Mouse (Mus musculus): ENCODE data around the gene Agbl1. TPM values are rescaled to one million over a fixed set of nuclear protein-coding genes. Genes with fewer than 3 reads are reported as not detected.

Gene Agbl1
- total and polyA plus RNA-seq, 3 experiments: not detected

- DNase-seq (ENCODE audit: extremely low read depth): no peak
- H3K79me2 ChIP-seq (replicated peaks; ENCODE audit: control insufficient read depth, extremely low read depth, insufficient read depth, poor library complexity, severe bottlenecking): no peaks in the 10 kb centered on the region
- no peaks in the 10 kb centered on the region for H3K9me3 ChIP-seq (replicated peaks; ENCODE audit: low read length)
- dilution Hi-C loops (cut with MboI; ENCODE audit: extremely low pct_ligation_motif_present, extremely low pct_unique_long_range_greater_than_20kb, low sequenced_read_pairs): no loop called here
- no peaks in the 10 kb centered on the region for H3K36me3 ChIP-seq (replicated peaks in 1 of 2; ENCODE audit: control insufficient read depth in 1 of 2, insufficient read depth in 1 of 2, low read length in 1 of 2)
- H3K27ac ChIP-seq (ENCODE audit: insufficient read depth, low read depth): no peak overlapping the region
- TF ChIP-seq UBTF (IDR thresholded peaks at IDR 0.05; ENCODE audit: low read depth, low read length) (no peak), BHLHE40 (IDR thresholded peaks at IDR 0.05; ENCODE audit: low read depth, low read length) (no peak), EP300 (IDR thresholded peaks at IDR 0.05; ENCODE audit: low read length) (no peak), CHD1 (IDR thresholded peaks at IDR 0.05; ENCODE audit: low read depth, low read length) (no peak), CTCF (conservative IDR thresholded peaks at IDR 0.05 in 1 of 2, IDR thresholded peaks at IDR 0.05 in 1 of 2; ENCODE audit: low read depth in 2 of 2, low read length in 2 of 2) (no peak), HCFC1 (IDR thresholded peaks at IDR 0.05; ENCODE audit: low read depth, low read length) (no peak), ZNF384 (IDR thresholded peaks at IDR 0.05; ENCODE audit: low read depth, low read length) (no peak), NRF1 (IDR thresholded peaks at IDR 0.05; ENCODE audit: low read depth, low read length) (no peak), MEF2A (IDR thresholded peaks at IDR 0.05; ENCODE audit: borderline replicate concordance, low read depth, low read length) (no peak), MYC (IDR thresholded peaks at IDR 0.05; ENCODE audit: low read depth, low read length) (no peak), ZKSCAN1 (IDR thresholded peaks at IDR 0.05; ENCODE audit: borderline replicate concordance, low read depth, low read length) (no peak), JUN (IDR thresholded peaks at IDR 0.05; ENCODE audit: insufficient read depth, low read depth, low read length) (no peak), RCOR1 (conservative IDR thresholded peaks at IDR 0.05; ENCODE audit: low read depth, low read length) (no peak)
- no peak overlapping the region for H3K4me2 ChIP-seq (ENCODE audit: insufficient read depth, low read depth, poor library complexity, severe bottlenecking)
- H3K4me3 ChIP-seq (replicated peaks in 1 of 3; ENCODE audit: low read depth in 2 of 3, low read length in 2 of 3, poor library complexity in 1 of 3): no peak overlapping the region
- H3K4me1 ChIP-seq (ENCODE audit: control insufficient read depth in 1 of 2, insufficient read depth in 2 of 2): no peaks in the 10 kb centered on the region
- no peak overlapping the region for H3K9ac ChIP-seq (ENCODE audit: insufficient read depth, low read depth)
- in situ Hi-C loops (cut with MboI; ENCODE audit: low pct_ligation_motif_present, low pct_unique_long_range_greater_than_20kb, low sequenced_read_pairs): no loop called here
- peaks cover 9% of the 10 kb centered on the region for H3K27me3 ChIP-seq (replicated peaks)
Observed at GRCm38 (mm10) chr7:76650984-76651383, 421.3 kb downstream of the Agbl1 start.

- no peak overlapping the region for H3K27ac ChIP-seq (ENCODE audit: insufficient read depth, low read depth)
- H3K27me3 ChIP-seq (replicated peaks): peaks cover 25% of the 10 kb centered on the region
- H3K4me3 ChIP-seq (replicated peaks in 1 of 3; ENCODE audit: low read depth in 2 of 3, low read length in 2 of 3, poor library complexity in 1 of 3): no peak overlapping the region
- no peak overlapping the region for H3K4me2 ChIP-seq (ENCODE audit: insufficient read depth, low read depth, poor library complexity, severe bottlenecking)
- in situ Hi-C loops (cut with MboI; ENCODE audit: low pct_ligation_motif_present, low pct_unique_long_range_greater_than_20kb, low sequenced_read_pairs) (no loop called here), dilution Hi-C loops (cut with MboI; ENCODE audit: extremely low pct_ligation_motif_present, extremely low pct_unique_long_range_greater_than_20kb, low sequenced_read_pairs) (no loop called here)
- H3K9ac ChIP-seq (ENCODE audit: insufficient read depth, low read depth): no peak overlapping the region
- no peak for TF ChIP-seq TCF12 (IDR thresholded peaks at IDR 0.05; ENCODE audit: low read depth, low read length)
- no peak for TF ChIP-seq RCOR1 (conservative IDR thresholded peaks at IDR 0.05; ENCODE audit: low read depth, low read length)
- no peak for TF ChIP-seq GABPA (IDR thresholded peaks at IDR 0.05; ENCODE audit: insufficient replicate concordance, low read depth, low read length)
- no peak for TF ChIP-seq CHD1 (IDR thresholded peaks at IDR 0.05; ENCODE audit: low read depth, low read length)
- no peak for TF ChIP-seq RAD21 (IDR thresholded peaks at IDR 0.05; ENCODE audit: low read depth, low read length)
- no peak for TF ChIP-seq ZKSCAN1 (IDR thresholded peaks at IDR 0.05; ENCODE audit: borderline replicate concordance, low read depth, low read length)
- TF ChIP-seq EP300 (IDR thresholded peaks at IDR 0.05; ENCODE audit: low read length): no peak
- TF ChIP-seq ETS1 (conservative IDR thresholded peaks at IDR 0.05; ENCODE audit: low read depth, low read length): no peak
- no peak for TF ChIP-seq CTCF (conservative IDR thresholded peaks at IDR 0.05 in 1 of 2, IDR thresholded peaks at IDR 0.05 in 1 of 2; ENCODE audit: low read depth in 2 of 2, low read length in 2 of 2)
- no peak for TF ChIP-seq ZC3H11A (IDR thresholded peaks at IDR 0.05; ENCODE audit: low read depth, low read length)
- H3K4me1 ChIP-seq (ENCODE audit: control insufficient read depth in 1 of 2, insufficient read depth in 2 of 2): no peaks in the 10 kb centered on the region
- no peaks in the 10 kb centered on the region for H3K79me2 ChIP-seq (replicated peaks; ENCODE audit: control insufficient read depth, extremely low read depth, insufficient read depth, poor library complexity, severe bottlenecking)
- no peaks in the 10 kb centered on the region for H3K9me3 ChIP-seq (replicated peaks; ENCODE audit: low read length)
- no peaks in the 10 kb centered on the region for H3K36me3 ChIP-seq (replicated peaks in 1 of 2; ENCODE audit: control insufficient read depth in 1 of 2, insufficient read depth in 1 of 2, low read length in 1 of 2)
- no peak for DNase-seq (ENCODE audit: extremely low read depth)
Observed at GRCm38 (mm10) chr7:76661072-76661471, 431.4 kb downstream of the Agbl1 start.

Data from CH12.LX (cell line).